Comparison of ENCODE assay signal across 8 mouse cellular contexts in genomic region chr12:4593166-4593929, GRCm38 (mm10). TPM values are rescaled to one million over a fixed set of nuclear protein-coding genes. Genes with fewer than 3 reads are reported as not detected.
DNase-seq lines count a peak whose midpoint lies in the region; ATAC-seq and TF ChIP-seq lines count a peak whose summit lies in the region.

No protein-coding gene starts in this region.

- TF ChIP-seq POLR2A in bone marrow macrophage, adult 2 months (IDR thresholded peaks at IDR 0.05; ENCODE audit: borderline replicate concordance, low read depth, low read length) = no peak
- 0 out of 2 replicates have a peak, but pooled peaks have one; percentile 23 for TF ChIP-seq POLR2A in embryonic fibroblast, embryonic 13.5 days (IDR thresholded peaks at IDR 0.05; ENCODE audit: low read depth, low read length)

- H3K27me3 ChIP-seq in heart, embryonic 15.5 days = no peaks in the 10 kb centered on the region

- H3K4me3 ChIP-seq in bone marrow macrophage, adult 2 months (ENCODE audit: insufficient read depth, low read length) = peak overlapping the region; percentile 93
- H3K4me3 ChIP-seq in embryonic fibroblast, embryonic 13.5 days (ENCODE audit: insufficient read depth, low read length) = peak overlapping the region; percentile 87
- peak overlapping the region; percentile 95 for H3K4me3 ChIP-seq in heart, embryonic 15.5 days

- peak; percentile 77 for ATAC-seq in heart, embryonic 15.5 days (replicated peaks; ENCODE audit: insufficient number of reproducible peaks, insufficient read depth, low FRiP score, low read depth)

- H3K4me2 ChIP-seq in heart, embryonic 15.5 days = peak overlapping the region; percentile 85

- DNase-seq in CD8-positive naive resting alpha-beta T cell, adult 2 months (ENCODE audit: low read depth in 2 of 2, low spot score in 2 of 2) = peak; percentile 40 to 50
- DNase-seq in kidney, postnatal 25 days = peak; percentile 51 to 79
- DNase-seq in lung, postnatal 14 days = peak; percentile 57
- peak; percentile 24 for DNase-seq in ovary, postnatal 14 days (ENCODE audit: low spot score)
- peak; percentile 73 for DNase-seq in thymus, postnatal 14 days

- no peak for TF ChIP-seq CTCF in bone marrow macrophage, adult 2 months (IDR thresholded peaks at IDR 0.05; ENCODE audit: low read depth, low read length)
- TF ChIP-seq CTCF in embryonic fibroblast, embryonic 13.5 days (IDR thresholded peaks at IDR 0.05; ENCODE audit: borderline replicate concordance, insufficient read depth, low read length) = no peak

- peaks cover 9% of the 10 kb centered on the region for H3K4me1 ChIP-seq in bone marrow macrophage, adult 2 months (ENCODE audit: control insufficient read depth, insufficient read depth, low read length)
- H3K4me1 ChIP-seq in embryonic fibroblast, embryonic 13.5 days (ENCODE audit: control insufficient read depth, insufficient read depth, low read length) = no peaks in the 10 kb centered on the region
- peaks cover 24% of the 10 kb centered on the region for H3K4me1 ChIP-seq in heart, embryonic 15.5 days (replicated peaks)

- peak overlapping the region; percentile 95 for H3K9ac ChIP-seq in heart, embryonic 15.5 days

- no peaks in the 10 kb centered on the region for H3K36me3 ChIP-seq in heart, embryonic 15.5 days

- H3K9me3 ChIP-seq in heart, embryonic 15.5 days (replicated peaks) = no peaks in the 10 kb centered on the region

- WGBS in heart, embryonic 15.5 days = under 1% methylated on average over 49 of the region's 80 CpGs

- peak overlapping the region; percentile 68 for H3K27ac ChIP-seq in bone marrow macrophage, adult 2 months (ENCODE audit: insufficient read depth, low read depth, low read length)
- peak overlapping the region; percentile 35; the same call in 1 of the 2 replicates for H3K27ac ChIP-seq in embryonic fibroblast, embryonic 13.5 days (ENCODE audit: insufficient read depth, low read length)
- peak overlapping the region; percentile 95 for H3K27ac ChIP-seq in heart, embryonic 15.5 days

RNA-seq across cellular contexts. Expression of gene Gm3625, which starts 0.6 kb away (rescaled TPM):
- polyA plus RNA-seq in bone marrow macrophage, adult 2 months (2012; ENCODE audit: insufficient read depth, insufficient read length, missing spikeins) = not detected in 2 replicates
- polyA plus RNA-seq in embryonic fibroblast, embryonic 13.5 days (2011; ENCODE audit: insufficient read length, low read depth, missing spikeins) = not detected in 2 replicates
- polyA plus RNA-seq in heart, embryonic 15.5 days (2015; fragmentation: Nextera tagmentation; extraction: Ambion mirVana) = not detected in 2 replicates

RNA-seq across cellular contexts. Expression of gene Itsn2, which starts 0.9 kb away (rescaled TPM):
- 112 and 119 TPM in 2 replicates for polyA plus RNA-seq in bone marrow macrophage, adult 2 months (2012; ENCODE audit: insufficient read depth, insufficient read length, missing spikeins)
- 52.0 and 56.7 TPM in 2 replicates for polyA plus RNA-seq in embryonic fibroblast, embryonic 13.5 days (2011; ENCODE audit: insufficient read length, low read depth, missing spikeins)
- 33.1 and 35.4 TPM in 2 replicates for polyA plus RNA-seq in heart, embryonic 15.5 days (2015; fragmentation: Nextera tagmentation; extraction: Ambion mirVana)

Comparison
In these comparisons a context has a peak if more than half of its experiments do, and no peak if none do; other contexts are left out.
1. Peak in every context shown above with its lines: DNase-seq, ATAC-seq, H3K4me3 ChIP-seq and H3K27ac ChIP-seq.
2. H3K27ac ChIP-seq: peak in every context shown above with its lines; median percentile 95 in heart, embryonic 15.5 days; 68 in bone marrow macrophage, adult 2 months; 35 in embryonic fibroblast, embryonic 13.5 days.